Mouse (Mus musculus) heart, embryonic 15.5 days (tissue): ENCODE measurements at regions not wholly inside any gene's neighbourhood (a gene's known extent, or its start where the extent isn't known, plus 50 kb on each side); places are given as distances from the start of the nearest gene placed in this dataset.

Experiments
- ATAC-seq: fragments of 200-750 bp; cut with Nextera tagmentation; replicated peaks from 2 replicates; pipeline ENCODE4 v1.8.0; 2017; ENCODE audit warnings: low read depth, moderate TSS enrichment; ENCODE audit not compliant: insufficient number of reproducible peaks, insufficient read depth, low FRiP score
- H3K27ac ChIP-seq: fragments of 300-500 bp; sonication (generic); 2 replicates; pipeline ENCODE4 v1.5.1; 2015; ENCODE audit warnings: mild to moderate bottlenecking, inconsistent platforms
- H3K27me3 ChIP-seq: fragments of 300-500 bp; sonication (generic); 2 replicates; pipeline ENCODE4 v1.6.1; 2015; ENCODE audit warnings: inconsistent platforms
- H3K36me3 ChIP-seq: fragments of 300-500 bp; sonication (generic); 2 replicates; pipeline ENCODE4 v1.6.1; 2015; ENCODE audit warnings: mild to moderate bottlenecking, inconsistent platforms
- H3K4me1 ChIP-seq: fragments of 300-500 bp; sonication (generic); replicated peaks from 2 replicates; pipeline ENCODE4 v1.6.1; 2015; ENCODE audit warnings: inconsistent platforms
- H3K4me2 ChIP-seq: fragments of 300-500 bp; sonication (generic); 2 replicates; pipeline ENCODE4 v1.6.1; 2015; ENCODE audit warnings: inconsistent platforms, mild to moderate bottlenecking, moderate library complexity
- H3K4me3 ChIP-seq: fragments of 300-500 bp; sonication (generic); 2 replicates; pipeline ENCODE4 v1.5.1; 2015; ENCODE audit warnings: mild to moderate bottlenecking, inconsistent platforms
- H3K9ac ChIP-seq: fragments of 300-500 bp; sonication (generic); 2 replicates; pipeline ENCODE4 v1.6.1; 2015; ENCODE audit warnings: mild to moderate bottlenecking, inconsistent platforms
- H3K9me3 ChIP-seq: fragments of 300-500 bp; sonication (generic); replicated peaks from 2 replicates; pipeline ENCODE4 v1.6.1; 2016; ENCODE audit warnings: inconsistent platforms
- WGBS: fragments of 180-500 bp; shearing (Covaris S2); methylation state at CpG from one replicate; pipeline ENCODE4 v1.1.7; 2015; ENCODE audit warnings: mixed read lengths; 5-methylcytosine and 5-hydroxymethylcytosine counted together

GRCm38 (mm10) chr8:18422846-18423245, 555.2 kb downstream of the Defb40 start:
- 76% methylated on average over 5 of the region's 5 CpGs for WGBS
- H3K27me3 ChIP-seq, result no peaks in the 10 kb centered on the region
- ATAC-seq, result no peak
- H3K4me2 ChIP-seq, result no peak overlapping the region
- no peaks in the 10 kb centered on the region for H3K36me3 ChIP-seq
- H3K4me1 ChIP-seq, result no peaks in the 10 kb centered on the region
- no peaks in the 10 kb centered on the region for H3K9me3 ChIP-seq
- H3K4me3 ChIP-seq, result no peak overlapping the region
- no peak overlapping the region for H3K27ac ChIP-seq
- no peak overlapping the region for H3K9ac ChIP-seq

DNA sequence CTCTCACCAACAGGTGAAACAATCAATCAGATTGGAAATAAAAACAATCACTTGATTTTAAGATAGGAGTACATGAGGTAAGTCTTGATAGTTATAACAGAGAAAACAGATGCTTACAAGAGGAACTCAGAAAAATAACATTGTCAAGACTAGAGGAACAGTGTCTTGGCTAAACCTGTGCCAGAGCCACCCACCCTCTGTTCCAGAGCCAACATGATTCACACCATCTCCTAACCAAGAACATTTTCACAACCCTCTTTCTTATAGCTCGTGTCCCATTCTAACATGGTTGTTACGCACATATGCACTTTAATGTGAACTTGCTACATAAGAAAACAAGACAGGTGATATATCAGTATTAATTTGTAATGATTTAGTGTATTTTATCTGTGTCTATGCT, 565.6 kb downstream of the Defb40 start:
- 78% methylated on average over 2 of the region's 2 CpGs for WGBS
- Histone ChIP-seq H3K9me3 (no peaks in the 10 kb centered on the region), H3K27ac (no peak overlapping the region), H3K4me2 (no peak overlapping the region), H3K4me1 (no peaks in the 10 kb centered on the region), H3K27me3 (no peaks in the 10 kb centered on the region), H3K9ac (no peak overlapping the region), H3K4me3 (no peak overlapping the region), H3K36me3 (no peaks in the 10 kb centered on the region)
- ATAC-seq, result no peak

GRCm38 (mm10) chr8:18406446-18406845, 571.6 kb downstream of the Defb40 start:
- no peak overlapping the region for H3K9ac ChIP-seq
- no peaks in the 10 kb centered on the region for H3K9me3 ChIP-seq
- H3K4me1 ChIP-seq, result no peaks in the 10 kb centered on the region
- no peaks in the 10 kb centered on the region for H3K36me3 ChIP-seq
- ATAC-seq, result no peak
- no peaks in the 10 kb centered on the region for H3K27me3 ChIP-seq
- WGBS, result 46% methylated on average over 2 of the region's 2 CpGs
- no peak overlapping the region for H3K27ac ChIP-seq
- no peak overlapping the region for H3K4me2 ChIP-seq
- no peak overlapping the region for H3K4me3 ChIP-seq

- no peak for ATAC-seq
- Histone ChIP-seq H3K4me1 (no peaks in the 10 kb centered on the region), H3K27ac (no peak overlapping the region), H3K4me3 (no peak overlapping the region), H3K27me3 (no peaks in the 10 kb centered on the region), H3K9ac (no peak overlapping the region), H3K36me3 (no peaks in the 10 kb centered on the region), H3K4me2 (no peak overlapping the region), H3K9me3 (no peaks in the 10 kb centered on the region)
- WGBS, result 6% methylated on average over 5 of the region's 5 CpGs
Measured at GRCm38 (mm10) chr8:18388353-18388752, 589.7 kb downstream of the Defb40 start.

DNA sequence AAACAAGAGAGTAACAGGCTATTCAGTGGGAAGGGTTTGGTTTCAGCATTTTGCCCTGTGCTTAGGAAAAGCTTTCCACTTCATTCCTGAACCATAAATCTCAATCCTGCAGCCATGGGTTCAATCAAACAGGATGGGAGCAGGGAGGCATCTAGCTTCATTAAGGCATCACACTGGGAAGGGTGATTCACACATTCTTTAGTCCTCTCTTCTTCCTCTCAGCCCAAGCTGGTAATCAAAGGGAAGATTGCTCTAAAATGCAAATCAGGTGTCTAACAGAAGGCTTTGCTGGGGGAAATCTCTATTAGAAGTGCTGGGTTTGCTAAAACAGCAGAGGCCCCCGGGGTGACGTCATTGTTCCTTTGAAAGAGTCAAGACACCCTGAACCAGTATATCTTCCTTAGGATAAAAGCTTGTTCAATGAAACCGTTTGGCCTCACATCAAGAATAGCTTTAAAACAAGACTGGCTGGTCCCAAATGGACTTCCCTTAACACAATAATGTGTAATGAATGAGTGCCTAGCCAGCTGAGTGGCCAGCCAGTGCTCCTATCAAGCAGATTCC, 596.4 kb downstream of the Defb40 start:
- Histone ChIP-seq H3K36me3 (no peaks in the 10 kb centered on the region), H3K9me3 (no peaks in the 10 kb centered on the region), H3K4me3 (no peak overlapping the region), H3K4me1 (no peaks in the 10 kb centered on the region), H3K9ac (no peak overlapping the region), H3K27ac (no peak overlapping the region), H3K4me2 (no peak overlapping the region), H3K27me3 (no peaks in the 10 kb centered on the region)
- 11% methylated on average over 3 of the region's 3 CpGs for WGBS
- ATAC-seq, result no peak

- Histone ChIP-seq H3K27ac (no peak overlapping the region), H3K4me3 (no peak overlapping the region), H3K4me1 (no peaks in the 10 kb centered on the region), H3K9ac (no peak overlapping the region), H3K27me3 (no peaks in the 10 kb centered on the region), H3K4me2 (no peak overlapping the region), H3K36me3 (no peaks in the 10 kb centered on the region), H3K9me3 (no peaks in the 10 kb centered on the region)
- WGBS, result 76% methylated on average over 4 of the region's 4 CpGs
- ATAC-seq, result no peak
Measured at GRCm38 (mm10) chr8:18348716-18349115, 629.3 kb downstream of the Defb40 start.

GRCm38 (mm10) chr8:18346248-18346647, 631.8 kb downstream of the Defb40 start:
- no peaks in the 10 kb centered on the region for H3K27me3 ChIP-seq
- H3K9me3 ChIP-seq, result no peaks in the 10 kb centered on the region
- H3K4me1 ChIP-seq, result no peaks in the 10 kb centered on the region
- no peak overlapping the region for H3K4me3 ChIP-seq
- ATAC-seq, result no peak
- H3K36me3 ChIP-seq, result no peaks in the 10 kb centered on the region
- no peak overlapping the region for H3K27ac ChIP-seq
- no peak overlapping the region for H3K4me2 ChIP-seq
- WGBS, result 60% methylated on average over 4 of the region's 4 CpGs
- no peak overlapping the region for H3K9ac ChIP-seq

DNA sequence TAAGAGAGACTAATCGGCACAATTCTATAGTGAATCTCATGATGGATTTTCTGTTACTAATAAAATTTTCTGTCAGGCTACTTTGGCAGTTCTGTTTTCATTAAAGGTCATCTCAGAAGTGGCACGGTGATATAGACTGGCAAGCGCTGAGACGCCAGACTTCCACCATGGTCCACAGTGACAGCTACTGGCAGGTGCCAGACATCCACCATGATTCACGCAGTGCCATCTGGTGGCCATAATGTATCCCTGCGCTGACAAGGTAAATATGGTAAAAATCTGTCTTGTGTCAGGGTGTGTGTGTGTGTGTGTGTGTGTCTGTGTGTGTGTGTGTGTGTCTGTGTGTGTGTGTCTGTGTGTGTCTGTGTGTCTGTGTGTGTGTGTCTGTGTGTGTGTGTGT, 632.7 kb downstream of the Defb40 start:
- Histone ChIP-seq H3K4me1 (no peaks in the 10 kb centered on the region), H3K4me3 (no peak overlapping the region), H3K4me2 (no peak overlapping the region), H3K9ac (no peak overlapping the region), H3K27me3 (no peaks in the 10 kb centered on the region), H3K9me3 (no peaks in the 10 kb centered on the region), H3K36me3 (no peaks in the 10 kb centered on the region), H3K27ac (no peak overlapping the region)
- WGBS, result 28% methylated on average over 6 of the region's 6 CpGs
- ATAC-seq, result no peak

GRCm38 (mm10) chr8:18344838-18345237, 633.2 kb downstream of the Defb40 start:
- H3K4me2 ChIP-seq, result no peak overlapping the region
- no peaks in the 10 kb centered on the region for H3K4me1 ChIP-seq
- H3K27ac ChIP-seq, result no peak overlapping the region
- no peak overlapping the region for H3K9ac ChIP-seq
- 81% methylated on average over 5 of the region's 5 CpGs for WGBS
- H3K4me3 ChIP-seq, result no peak overlapping the region
- no peaks in the 10 kb centered on the region for H3K9me3 ChIP-seq
- H3K36me3 ChIP-seq, result no peaks in the 10 kb centered on the region
- H3K27me3 ChIP-seq, result no peaks in the 10 kb centered on the region
- no peak for ATAC-seq

GRCm38 (mm10) chr8:18335576-18335975, 642.5 kb downstream of the Defb40 start:
- Histone ChIP-seq H3K27ac (no peak overlapping the region), H3K27me3 (no peaks in the 10 kb centered on the region), H3K4me1 (no peaks in the 10 kb centered on the region), H3K4me2 (no peak overlapping the region), H3K4me3 (no peak overlapping the region), H3K9ac (no peak overlapping the region), H3K9me3 (no peaks in the 10 kb centered on the region), H3K36me3 (no peaks in the 10 kb centered on the region)
- no peak for ATAC-seq
- 64% methylated on average over 1 of the region's 1 CpGs for WGBS

- H3K27me3 ChIP-seq, result no peaks in the 10 kb centered on the region
- no peaks in the 10 kb centered on the region for H3K36me3 ChIP-seq
- H3K9ac ChIP-seq, result no peak overlapping the region
- H3K9me3 ChIP-seq, result no peaks in the 10 kb centered on the region
- H3K4me2 ChIP-seq, result no peak overlapping the region
- WGBS, result 78% methylated on average over 2 of the region's 2 CpGs
- H3K4me1 ChIP-seq, result no peaks in the 10 kb centered on the region
- no peak for ATAC-seq
- H3K27ac ChIP-seq, result no peak overlapping the region
- H3K4me3 ChIP-seq, result no peak overlapping the region
Measured at GRCm38 (mm10) chr8:18328521-18328920, 649.5 kb downstream of the Defb40 start.

- Histone ChIP-seq H3K27ac (no peak overlapping the region), H3K27me3 (no peaks in the 10 kb centered on the region), H3K9me3 (no peaks in the 10 kb centered on the region), H3K4me3 (no peak overlapping the region), H3K4me2 (no peak overlapping the region), H3K4me1 (no peaks in the 10 kb centered on the region), H3K9ac (no peak overlapping the region), H3K36me3 (no peaks in the 10 kb centered on the region)
- no peak for ATAC-seq
- WGBS, result 44% methylated on average over 2 of the region's 2 CpGs
Measured at GRCm38 (mm10) chr8:18316488-18316887, 661.6 kb downstream of the Defb40 start.
